Mouse (Mus musculus): Measurements from ENCODE around the gene Bckdk.
"Not testable (repeated sequence)": the region's sequence is repeated elsewhere in the genome, so short reads cannot be mapped to it uniquely, and the experiment has no call there.

Bckdk gene

GRCm38 (mm10) chr7:127886551-127886950, 17.3 kb upstream of the Bckdk start:
- Histone ChIP-seq H3K27me3 (ENCODE audit: control insufficient read depth, insufficient read depth, low read length, poor library complexity, severe bottlenecking) (no peaks in the 10 kb centered on the region), H3K36me3 (ENCODE audit: control insufficient read depth, insufficient read depth, low read length, poor library complexity, severe bottlenecking) (peaks cover 3% of the 10 kb centered on the region)
- DNase-seq (ENCODE audit: low read depth, low spot score): no peak

GRCm38 (mm10) chr7:127887191-127887590, 16.7 kb upstream of the Bckdk start:
- H3K27me3 ChIP-seq (ENCODE audit: control insufficient read depth, insufficient read depth, low read length, poor library complexity, severe bottlenecking): no peaks in the 10 kb centered on the region
- no peak for DNase-seq (ENCODE audit: low read depth, low spot score)
- H3K36me3 ChIP-seq (ENCODE audit: control insufficient read depth, insufficient read depth, low read length, poor library complexity, severe bottlenecking): peaks cover 3% of the 10 kb centered on the region

GRCm38 (mm10) chr7:127887781-127888180, 16.1 kb upstream of the Bckdk start:
- Histone ChIP-seq H3K27me3 (ENCODE audit: control insufficient read depth, insufficient read depth, low read length, poor library complexity, severe bottlenecking) (no peaks in the 10 kb centered on the region), H3K36me3 (ENCODE audit: control insufficient read depth, insufficient read depth, low read length, poor library complexity, severe bottlenecking) (peaks cover 3% of the 10 kb centered on the region)
- no peak for DNase-seq (ENCODE audit: low read depth, low spot score)

GRCm38 (mm10) chr7:127888821-127889220, 15.1 kb upstream of the Bckdk start:
- H3K27me3 ChIP-seq (ENCODE audit: control insufficient read depth, insufficient read depth, low read length, poor library complexity, severe bottlenecking): no peaks in the 10 kb centered on the region
- no peak for DNase-seq (ENCODE audit: low read depth, low spot score)
- H3K36me3 ChIP-seq (ENCODE audit: control insufficient read depth, insufficient read depth, low read length, poor library complexity, severe bottlenecking): peaks cover 3% of the 10 kb centered on the region

- no peak for DNase-seq (ENCODE audit: low read depth, low spot score)
- Histone ChIP-seq H3K27me3 (ENCODE audit: control insufficient read depth, insufficient read depth, low read length, poor library complexity, severe bottlenecking) (no peaks in the 10 kb centered on the region), H3K36me3 (ENCODE audit: control insufficient read depth, insufficient read depth, low read length, poor library complexity, severe bottlenecking) (no peaks in the 10 kb centered on the region; the same call in none of the 2 replicates)
These were observed 13.1 kb upstream of the Bckdk start, which contains the start of gene Prss53 for GRCm38 (mm10) chr7:127890798-127891197. Gene Prss53, minus strand, starts transcription at chr7:127890970.

GRCm38 (mm10) chr7:127894480-127894879, 9.4 kb upstream of the Bckdk start:
- DNase-seq (ENCODE audit: low read depth, low spot score): no peak
- no peaks in the 10 kb centered on the region; the same call in 1 of the 2 replicates for H3K36me3 ChIP-seq (ENCODE audit: control insufficient read depth, insufficient read depth, low read length, poor library complexity, severe bottlenecking)
- H3K27me3 ChIP-seq (ENCODE audit: control insufficient read depth, insufficient read depth, low read length, poor library complexity, severe bottlenecking): no peaks in the 10 kb centered on the region

- Histone ChIP-seq H3K27me3 (ENCODE audit: control insufficient read depth, insufficient read depth, low read length, poor library complexity, severe bottlenecking) (no peaks in the 10 kb centered on the region), H3K36me3 (ENCODE audit: control insufficient read depth, insufficient read depth, low read length, poor library complexity, severe bottlenecking) (no peaks in the 10 kb centered on the region)
- DNase-seq (ENCODE audit: low read depth, low spot score): peak; percentile 90
These were observed 8.4 kb upstream of the Bckdk start, which contains the start of the genes Gm21974 and Vkorc1 for GRCm38 (mm10) chr7:127895442-127895841. Gene Gm21974, minus strand, starts transcription at chr7:127895454. Gene Vkorc1, minus strand, starts transcription at chr7:127895617.

- H3K36me3 ChIP-seq (ENCODE audit: control insufficient read depth, insufficient read depth, low read length, poor library complexity, severe bottlenecking); H3K27me3 ChIP-seq (ENCODE audit: control insufficient read depth, insufficient read depth, low read length, poor library complexity, severe bottlenecking); DNase-seq (ENCODE audit: low read depth, low spot score): not testable (repeated sequence)
These were observed 8.0 kb upstream of the Bckdk start for GRCm38 (mm10) chr7:127895891-127896290.

GRCm38 (mm10) chr7:127896384-127896783, 7.5 kb upstream of the Bckdk start:
- DNase-seq (ENCODE audit: low read depth, low spot score): peak; percentile 79
- Histone ChIP-seq H3K27me3 (ENCODE audit: control insufficient read depth, insufficient read depth, low read length, poor library complexity, severe bottlenecking) (no peaks in the 10 kb centered on the region), H3K36me3 (ENCODE audit: control insufficient read depth, insufficient read depth, low read length, poor library complexity, severe bottlenecking) (no peaks in the 10 kb centered on the region)

GRCm38 (mm10) chr7:127897542-127897941, 6.3 kb upstream of the Bckdk start:
- Histone ChIP-seq H3K36me3 (ENCODE audit: control insufficient read depth, insufficient read depth, low read length, poor library complexity, severe bottlenecking) (no peaks in the 10 kb centered on the region), H3K27me3 (ENCODE audit: control insufficient read depth, insufficient read depth, low read length, poor library complexity, severe bottlenecking) (no peaks in the 10 kb centered on the region)
- no peak for DNase-seq (ENCODE audit: low read depth, low spot score)

GRCm38 (mm10) chr7:127898179-127898956, 5.5 kb upstream of the Bckdk start:
- H3K27me3 ChIP-seq (ENCODE audit: control insufficient read depth, insufficient read depth, low read length, poor library complexity, severe bottlenecking): no peaks in the 10 kb centered on the region
- no peaks in the 10 kb centered on the region for H3K36me3 ChIP-seq (ENCODE audit: control insufficient read depth, insufficient read depth, low read length, poor library complexity, severe bottlenecking)
- no peak for DNase-seq (ENCODE audit: low read depth, low spot score)

- Histone ChIP-seq H3K27me3 (ENCODE audit: control insufficient read depth, insufficient read depth, low read length, poor library complexity, severe bottlenecking) (no peaks in the 10 kb centered on the region), H3K36me3 (ENCODE audit: control insufficient read depth, insufficient read depth, low read length, poor library complexity, severe bottlenecking) (no peaks in the 10 kb centered on the region)
- no peak for DNase-seq (ENCODE audit: low read depth, low spot score)
These were observed 3.9 kb upstream of the Bckdk start for GRCm38 (mm10) chr7:127899997-127900396.

GRCm38 (mm10) chr7:127901772-127902171, 2.1 kb upstream of the Bckdk start:
- no peaks in the 10 kb centered on the region for H3K27me3 ChIP-seq (ENCODE audit: control insufficient read depth, insufficient read depth, low read length, poor library complexity, severe bottlenecking)
- no peak for DNase-seq (ENCODE audit: low read depth, low spot score)
- no peaks in the 10 kb centered on the region; the same call in 1 of the 2 replicates for H3K36me3 ChIP-seq (ENCODE audit: control insufficient read depth, insufficient read depth, low read length, poor library complexity, severe bottlenecking)

- Histone ChIP-seq H3K36me3 (ENCODE audit: control insufficient read depth, insufficient read depth, low read length, poor library complexity, severe bottlenecking) (peaks cover 10% of the 10 kb centered on the region; the same call in 1 of the 2 replicates), H3K27me3 (ENCODE audit: control insufficient read depth, insufficient read depth, low read length, poor library complexity, severe bottlenecking) (no peaks in the 10 kb centered on the region)
- DNase-seq (ENCODE audit: low read depth, low spot score): no peak
These were observed 4.1 kb downstream of the Bckdk start for GRCm38 (mm10) chr7:127907939-127908338.

- no peak for DNase-seq (ENCODE audit: low read depth, low spot score)
- Histone ChIP-seq H3K36me3 (ENCODE audit: control insufficient read depth, insufficient read depth, low read length, poor library complexity, severe bottlenecking) (peaks cover 10% of the 10 kb centered on the region; the same call in 1 of the 2 replicates), H3K27me3 (ENCODE audit: control insufficient read depth, insufficient read depth, low read length, poor library complexity, severe bottlenecking) (no peaks in the 10 kb centered on the region)
These were observed 4.8 kb downstream of the Bckdk start for GRCm38 (mm10) chr7:127908656-127909055.
